Mouse (Mus musculus): ENCODE measurements around the gene Sppl2b. TPM values are rescaled to one million over a fixed set of nuclear protein-coding genes. Genes with fewer than 3 reads are reported as not detected.
A peak's percentile ranks its signal among the peaks of the same experiment; 100 is the strongest.

Gene Sppl2b
- polyA plus RNA-seq, 1 experiment from 2014 or later, result 30.6 TPM

GRCm38 (mm10) chr10:80870993-80871392, 15.9 kb downstream of the Sppl2b start:
- whole genome bisulfite sequencing, result 83% methylated on average over 2 of the region's 6 CpGs
- DNase-seq (ENCODE audit: low spot score) (no peak), ATAC-seq (replicated peaks; ENCODE audit: low FRiP score, low TSS enrichment, low read depth) (no peak)
- Histone ChIP-seq H3K4me1 (replicated peaks; ENCODE audit: control insufficient read depth, insufficient read depth, low read length) (no peaks in the 10 kb centered on the region), H3K9ac (ENCODE audit: low read length) (no peak overlapping the region), H3K9me3 (ENCODE audit: control insufficient read depth, low read length) (no peaks in the 10 kb centered on the region), H3K4me3 (ENCODE audit: low read depth, low read length) (no peak overlapping the region), H3K27me3 (replicated peaks; ENCODE audit: control insufficient read depth, insufficient read depth, low read length) (0 out of 2 replicates have a peak, but pooled peaks cover 6% of the 10 kb centered on the region), H3K4me2 (ENCODE audit: low read length) (no peak overlapping the region), H3K36me3 (ENCODE audit: control insufficient read depth, insufficient read depth, low read length) (peaks cover 16% of the 10 kb centered on the region), H3K27ac (ENCODE audit: low read depth) (no peak overlapping the region)

GRCm38 (mm10) chr10:80871581-80871980, 16.5 kb downstream of the Sppl2b start, which contains the start of gene Tmprss9:
TSS of gene Tmprss9 (plus strand) at chr10:80871848.
- DNase-seq (ENCODE audit: low spot score) (no peak), ATAC-seq (replicated peaks; ENCODE audit: low FRiP score, low TSS enrichment, low read depth) (no peak; the same call in 1 of the 2 replicates)
- 27% methylated on average over 9 of the region's 9 CpGs for WGBS

GRCm38 (mm10) chr10:80874035-80874434, 19.0 kb downstream of the Sppl2b start:
- Histone ChIP-seq H3K4me2 (ENCODE audit: low read length) (no peak overlapping the region), H3K9me3 (ENCODE audit: control insufficient read depth, low read length) (no peaks in the 10 kb centered on the region), H3K4me3 (ENCODE audit: low read depth, low read length) (no peak overlapping the region), H3K27me3 (replicated peaks; ENCODE audit: control insufficient read depth, insufficient read depth, low read length) (0 out of 2 replicates have a peak, but pooled peaks cover 6% of the 10 kb centered on the region), H3K9ac (ENCODE audit: low read length) (no peak overlapping the region), H3K36me3 (ENCODE audit: control insufficient read depth, insufficient read depth, low read length) (no peaks in the 10 kb centered on the region), H3K27ac (ENCODE audit: low read depth) (no peak overlapping the region), H3K4me1 (replicated peaks; ENCODE audit: control insufficient read depth, insufficient read depth, low read length) (no peaks in the 10 kb centered on the region)
- no peak for DNase-seq (ENCODE audit: low spot score)
- no peak for ATAC-seq (replicated peaks; ENCODE audit: low FRiP score, low TSS enrichment, low read depth)
- 78% methylated on average over 9 of the region's 9 CpGs for WGBS

More at GRCm38 (mm10) chr10:80871581-80871980, 16.5 kb downstream of the Sppl2b start, which contains the start of gene Tmprss9:
- Histone ChIP-seq H3K4me3 (ENCODE audit: low read depth, low read length) (no peak within 1 kb of the TSS), H3K4me1 (replicated peaks; ENCODE audit: control insufficient read depth, insufficient read depth, low read length) (no peaks in the 10 kb centered on the region), H3K27me3 (replicated peaks; ENCODE audit: control insufficient read depth, insufficient read depth, low read length) (0 out of 2 replicates have a peak, but pooled peaks cover 6% of the 10 kb centered on the region), H3K9me3 (ENCODE audit: control insufficient read depth, low read length) (no peaks in the 10 kb centered on the region), H3K9ac (ENCODE audit: low read length) (no peak within 1 kb of the TSS), H3K27ac (ENCODE audit: low read depth) (no peak within 1 kb of the TSS), H3K36me3 (ENCODE audit: control insufficient read depth, insufficient read depth, low read length) (peaks cover 11% of the 10 kb centered on the region), H3K4me2 (ENCODE audit: low read length) (no peak within 1 kb of the TSS)

GRCm38 (mm10) chr10:80876028-80876427, 21.0 kb downstream of the Sppl2b start:
- Histone ChIP-seq H3K9me3 (ENCODE audit: control insufficient read depth, low read length) (no peaks in the 10 kb centered on the region), H3K27me3 (replicated peaks; ENCODE audit: control insufficient read depth, insufficient read depth, low read length) (0 out of 2 replicates have a peak, but pooled peaks cover 6% of the 10 kb centered on the region), H3K9ac (ENCODE audit: low read length) (no peak overlapping the region), H3K4me1 (replicated peaks; ENCODE audit: control insufficient read depth, insufficient read depth, low read length) (no peaks in the 10 kb centered on the region), H3K4me3 (ENCODE audit: low read depth, low read length) (no peak overlapping the region), H3K27ac (ENCODE audit: low read depth) (no peak overlapping the region), H3K36me3 (ENCODE audit: control insufficient read depth, insufficient read depth, low read length) (no peaks in the 10 kb centered on the region), H3K4me2 (ENCODE audit: low read length) (no peak overlapping the region)
- WGBS, result 38% methylated on average over 5 of the region's 5 CpGs
- no peak for DNase-seq (ENCODE audit: low spot score)
- no peak for ATAC-seq (replicated peaks; ENCODE audit: low FRiP score, low TSS enrichment, low read depth)

- Histone ChIP-seq H3K27ac (ENCODE audit: low read depth) (no peak overlapping the region), H3K4me2 (ENCODE audit: low read length) (no peak overlapping the region), H3K4me3 (ENCODE audit: low read depth, low read length) (no peak overlapping the region), H3K4me1 (replicated peaks; ENCODE audit: control insufficient read depth, insufficient read depth, low read length) (no peaks in the 10 kb centered on the region), H3K9ac (ENCODE audit: low read length) (no peak overlapping the region), H3K27me3 (replicated peaks; ENCODE audit: control insufficient read depth, insufficient read depth, low read length) (0 out of 2 replicates have a peak, but pooled peaks cover 6% of the 10 kb centered on the region), H3K36me3 (ENCODE audit: control insufficient read depth, insufficient read depth, low read length) (no peaks in the 10 kb centered on the region), H3K9me3 (ENCODE audit: control insufficient read depth, low read length) (no peaks in the 10 kb centered on the region)
- DNase-seq (ENCODE audit: low spot score) (no peak), ATAC-seq (replicated peaks; ENCODE audit: low FRiP score, low TSS enrichment, low read depth) (no peak)
- 17% methylated on average over 3 of the region's 3 CpGs for WGBS
Observed at GRCm38 (mm10) chr10:80876594-80876993, 21.5 kb downstream of the Sppl2b start.

GRCm38 (mm10) chr10:80880131-80880641, 25.1 kb downstream of the Sppl2b start:
- WGBS, result 13% methylated on average over 5 of the region's 5 CpGs
- no peaks in the 10 kb centered on the region for H3K4me1 ChIP-seq (replicated peaks; ENCODE audit: control insufficient read depth, insufficient read depth, low read length)
- no peaks in the 10 kb centered on the region for H3K27me3 ChIP-seq (replicated peaks; ENCODE audit: control insufficient read depth, insufficient read depth, low read length)
- H3K27ac ChIP-seq (ENCODE audit: low read depth), result no peak overlapping the region
- H3K9ac ChIP-seq (ENCODE audit: low read length), result no peak overlapping the region
- no peaks in the 10 kb centered on the region for H3K36me3 ChIP-seq (ENCODE audit: control insufficient read depth, insufficient read depth, low read length)
- ATAC-seq (replicated peaks; ENCODE audit: low FRiP score, low TSS enrichment, low read depth), result peak; percentile 23; the same call in 1 of the 2 replicates
- peak; percentile 80 for DNase-seq (ENCODE audit: low spot score)
- H3K9me3 ChIP-seq (ENCODE audit: control insufficient read depth, low read length), result no peaks in the 10 kb centered on the region
- no peak overlapping the region for H3K4me3 ChIP-seq (ENCODE audit: low read depth, low read length)
- H3K4me2 ChIP-seq (ENCODE audit: low read length), result no peak overlapping the region

GRCm38 (mm10) chr10:80880901-80881300, 25.8 kb downstream of the Sppl2b start:
- ATAC-seq (replicated peaks; ENCODE audit: low FRiP score, low TSS enrichment, low read depth), result peak; percentile 17; the same call in 1 of the 2 replicates
- 58% methylated on average over 2 of the region's 2 CpGs for WGBS
- Histone ChIP-seq H3K4me2 (ENCODE audit: low read length) (no peak overlapping the region), H3K9ac (ENCODE audit: low read length) (no peak overlapping the region), H3K4me3 (ENCODE audit: low read depth, low read length) (no peak overlapping the region), H3K4me1 (replicated peaks; ENCODE audit: control insufficient read depth, insufficient read depth, low read length) (no peaks in the 10 kb centered on the region), H3K27me3 (replicated peaks; ENCODE audit: control insufficient read depth, insufficient read depth, low read length) (no peaks in the 10 kb centered on the region), H3K9me3 (ENCODE audit: control insufficient read depth, low read length) (no peaks in the 10 kb centered on the region), H3K36me3 (ENCODE audit: control insufficient read depth, insufficient read depth, low read length) (no peaks in the 10 kb centered on the region), H3K27ac (ENCODE audit: low read depth) (no peak overlapping the region)
- no peak for DNase-seq (ENCODE audit: low spot score)

- H3K4me2 ChIP-seq (ENCODE audit: low read length), result no peak overlapping the region
- no peaks in the 10 kb centered on the region for H3K36me3 ChIP-seq (ENCODE audit: control insufficient read depth, insufficient read depth, low read length)
- H3K9me3 ChIP-seq (ENCODE audit: control insufficient read depth, low read length), result no peaks in the 10 kb centered on the region
- no peak for ATAC-seq (replicated peaks; ENCODE audit: low FRiP score, low TSS enrichment, low read depth)
- H3K27me3 ChIP-seq (replicated peaks; ENCODE audit: control insufficient read depth, insufficient read depth, low read length), result no peaks in the 10 kb centered on the region
- H3K9ac ChIP-seq (ENCODE audit: low read length), result no peak overlapping the region
- H3K4me3 ChIP-seq (ENCODE audit: low read depth, low read length), result no peak overlapping the region
- H3K27ac ChIP-seq (ENCODE audit: low read depth), result no peak overlapping the region
- WGBS, result 27% methylated on average over 10 of the region's 10 CpGs
- peak; percentile 93 for DNase-seq (ENCODE audit: low spot score)
- no peaks in the 10 kb centered on the region for H3K4me1 ChIP-seq (replicated peaks; ENCODE audit: control insufficient read depth, insufficient read depth, low read length)
Observed at GRCm38 (mm10) chr10:80881301-80881700, 26.2 kb downstream of the Sppl2b start.

- peaks cover 19% of the 10 kb centered on the region for H3K27me3 ChIP-seq (replicated peaks; ENCODE audit: control insufficient read depth, insufficient read depth, low read length)
- no peak overlapping the region for H3K4me3 ChIP-seq (ENCODE audit: low read depth, low read length)
- H3K4me2 ChIP-seq (ENCODE audit: low read length), result no peak overlapping the region
- 73% methylated on average over 11 of the region's 11 CpGs for WGBS
- H3K27ac ChIP-seq (ENCODE audit: low read depth), result no peak overlapping the region
- ATAC-seq (replicated peaks; ENCODE audit: low FRiP score, low TSS enrichment, low read depth) (no peak), DNase-seq (ENCODE audit: low spot score) (no peak)
- no peaks in the 10 kb centered on the region for H3K36me3 ChIP-seq (ENCODE audit: control insufficient read depth, insufficient read depth, low read length)
- no peak overlapping the region for H3K9ac ChIP-seq (ENCODE audit: low read length)
- H3K4me1 ChIP-seq (replicated peaks; ENCODE audit: control insufficient read depth, insufficient read depth, low read length), result no peaks in the 10 kb centered on the region
- H3K9me3 ChIP-seq (ENCODE audit: control insufficient read depth, low read length), result no peaks in the 10 kb centered on the region
Observed at GRCm38 (mm10) chr10:80887181-80887580, 32.1 kb downstream of the Sppl2b start.

All from intestine, embryonic 14.5 days (tissue).